Mouse (Mus musculus) heart, adult 9 months (tissue): Measurements from ENCODE around the gene Gm17727.
"Not testable (repeated sequence)": the region's sequence is repeated elsewhere in the genome, so short reads cannot be mapped to it uniquely, and the experiment has no call there.

Experiments used
- DNase-seq, 2 experiments: peaks; one replicate each; pipeline ENCODE4 v3.0.0; 2022; ENCODE audit warnings: low spot score in 2 of 2

Gene Gm17727

DNA sequence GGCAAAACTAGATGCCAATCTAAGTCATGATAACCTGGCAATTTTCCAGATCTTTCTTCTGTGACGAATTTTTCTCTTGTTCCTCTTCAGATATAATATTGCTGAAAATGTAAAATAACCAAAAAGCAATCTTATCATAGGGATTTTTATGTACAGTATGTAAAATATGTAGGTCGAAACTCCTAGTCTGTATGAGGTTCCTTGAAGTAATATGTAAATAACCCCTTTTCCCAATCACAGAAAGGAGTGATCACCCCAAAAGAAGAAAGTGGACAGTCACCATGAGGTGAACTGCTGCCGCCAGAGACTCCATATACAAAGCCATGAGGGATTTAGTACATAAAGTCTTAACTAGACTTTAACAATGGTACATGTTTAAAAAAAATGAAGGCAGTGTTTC, at the start of gene Gm17727:
Gene Gm17727 (minus strand): TSS at position 101 of the 400 bp plus-strand sequence.
- no peak for DNase-seq

DNA sequence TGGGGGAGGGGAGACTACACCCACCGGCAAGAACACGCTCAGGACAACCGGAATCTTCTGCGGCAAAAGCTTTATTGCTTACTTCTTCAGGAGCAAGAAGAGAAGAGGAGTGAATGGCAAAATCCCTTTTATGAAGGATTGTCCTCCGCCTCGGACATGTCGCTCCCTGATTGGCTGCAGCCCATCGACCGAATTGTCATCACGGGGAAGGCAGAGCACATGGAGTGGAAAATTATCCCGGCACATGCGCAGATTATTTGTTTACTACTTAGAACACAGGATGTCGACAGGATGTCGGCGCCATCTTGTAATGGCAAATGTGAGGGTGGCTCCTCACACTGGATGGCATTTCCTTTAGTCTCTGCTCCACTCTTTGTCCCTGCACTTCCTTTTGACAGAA, 40.0 kb upstream of the Gm17727 start:
- not testable (repeated sequence) for DNase-seq

DNA sequence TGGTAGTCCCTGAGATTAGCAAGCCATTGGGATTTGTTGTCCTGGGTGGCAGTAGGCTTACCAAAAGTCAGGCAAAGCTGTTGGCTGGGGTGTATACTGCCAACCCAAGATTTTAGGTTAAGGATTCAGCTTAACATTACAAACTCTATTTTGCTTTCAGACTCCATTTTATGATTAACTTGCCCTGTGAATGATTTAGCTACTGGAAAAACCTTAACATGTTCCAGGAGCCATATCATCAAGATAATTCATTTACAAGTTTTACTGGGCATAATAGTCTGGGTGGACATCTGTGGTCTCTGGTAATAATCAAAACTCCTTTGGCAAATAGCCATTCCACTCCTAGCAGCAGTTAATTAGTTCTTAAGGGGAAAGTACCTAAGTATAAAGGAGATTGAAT, 20.2 kb upstream of the Gm17727 start:
- DNase-seq = no peak

DNA sequence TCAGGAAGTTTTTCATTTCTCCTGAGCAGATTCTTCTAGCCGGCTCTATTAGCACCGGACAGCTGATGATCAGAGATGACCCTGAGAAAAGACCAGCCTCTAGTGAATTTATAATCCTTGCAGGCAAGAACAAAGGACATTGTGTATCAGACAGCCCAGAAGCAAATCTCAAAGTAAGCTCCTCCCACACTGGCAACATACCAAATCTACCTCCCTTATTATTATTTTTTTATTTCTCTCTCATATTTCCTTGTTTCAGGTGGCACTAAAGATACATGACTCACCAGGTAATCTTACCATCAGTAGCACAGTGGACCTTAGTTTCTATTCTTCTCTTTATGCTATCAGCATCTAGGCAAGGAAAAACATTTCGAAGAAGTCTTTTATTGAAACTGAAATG, 12.1 kb upstream of the Gm17727 start, which contains the start of the genes Gm27235 and D730048I06Rik:
Gene Gm27235 (minus strand): TSS at position 101 of the 400 bp plus-strand sequence.
Gene D730048I06Rik (minus strand): TSS at position 112 of the 400 bp plus-strand sequence.
- DNase-seq = no peak

DNA sequence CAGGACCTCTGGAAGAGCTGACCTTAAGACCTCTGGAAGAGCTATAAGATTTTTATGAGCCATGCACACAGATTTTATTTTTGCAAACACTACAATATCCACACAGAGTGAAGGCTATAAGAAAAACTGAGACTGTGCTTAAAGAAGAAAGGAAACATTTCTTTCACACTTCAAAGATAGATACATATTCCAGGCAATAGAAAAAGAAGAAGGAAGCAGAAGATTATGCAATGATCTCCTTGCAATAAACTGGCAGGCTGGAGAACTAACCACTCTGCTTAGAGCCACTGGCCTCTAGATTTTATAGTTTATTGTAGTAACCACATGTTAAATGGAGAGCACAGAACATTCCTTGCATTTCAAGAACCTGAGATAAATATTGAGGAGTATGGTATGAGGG, 21.1 kb downstream of the Gm17727 start:
- no peak for DNase-seq

DNA sequence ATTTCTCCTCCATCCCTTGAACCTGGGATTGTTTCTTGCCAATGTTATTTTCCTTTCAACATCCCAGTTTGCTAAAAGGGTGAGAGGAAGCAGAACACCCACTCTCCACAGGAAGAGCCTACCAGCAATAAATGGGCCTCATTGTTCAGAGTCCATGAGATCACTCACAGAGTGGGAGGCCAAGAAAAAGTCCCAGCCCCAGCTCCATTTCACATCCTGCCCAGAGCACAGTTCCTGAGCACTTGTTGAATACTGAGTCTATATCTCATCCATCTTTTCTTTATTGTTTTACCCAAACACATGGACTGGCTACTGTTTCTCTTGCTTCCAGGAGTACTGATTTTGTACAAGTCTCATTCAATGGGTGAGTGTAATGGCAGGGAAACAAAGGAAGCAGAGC, 37.2 kb downstream of the Gm17727 start, which contains the start of gene Gm17677:
Gene Gm17677 (plus strand): TSS at position 301 of the 400 bp plus-strand sequence.
- DNase-seq = no peak
